Mouse (Mus musculus) small intestine, adult 2 months (tissue): ENCODE measurements around the gene Cd300ld5.
"Not testable (repeated sequence)": the region's sequence is repeated elsewhere in the genome, so short reads cannot be mapped to it uniquely, and the experiment has no call there.

Experiments
- CTCF ChIP-seq: fragments of 200-500 bp; IDR thresholded peaks from 2 replicates; pipeline ENCODE4 v1.5.1; 2012; ENCODE audit warnings: low read depth, mild to moderate bottlenecking, control low read depth, inconsistent platforms, low read length, moderate library complexity, mixed read lengths; ENCODE audit not compliant: insufficient replicate concordance, insufficient read length; ENCODE audit errors: extremely low read depth
- POLR2A ChIP-seq: fragments of 200-500 bp; IDR thresholded peaks from 2 replicates; pipeline ENCODE4 v1.6.1; 2012; ENCODE audit warnings: low read depth, mild to moderate bottlenecking, control low read depth, inconsistent platforms, low read length, moderate library complexity

- not testable (repeated sequence) for TF ChIP-seq CTCF, POLR2A
Measured at GRCm38 (mm10) chr11:115037669-115038068, at the start of gene Cd300ld5.
